19 mouse cellular contexts compared by ENCODE assay signal in the genomic region with DNA sequence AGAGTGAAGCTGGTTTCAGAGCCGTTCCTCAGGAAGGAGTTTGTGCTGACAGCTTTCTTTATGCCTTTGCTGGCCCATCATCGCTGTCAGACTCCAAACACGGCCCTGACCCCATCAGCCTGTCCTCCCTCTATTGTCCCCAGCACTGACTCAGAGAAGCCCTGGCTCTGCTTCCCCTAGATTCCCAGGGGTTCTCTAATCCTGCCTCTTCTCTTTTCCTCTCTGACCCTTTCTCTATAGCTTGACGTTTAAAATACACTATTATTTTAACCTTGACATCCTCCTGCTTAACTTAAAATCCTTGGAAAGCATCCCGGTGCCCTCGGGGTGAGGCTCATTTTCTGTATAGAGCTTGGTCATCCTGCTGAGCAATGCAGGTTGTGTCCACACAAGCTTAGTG. TPM values are rescaled to one million over a fixed set of nuclear protein-coding genes. Genes with fewer than 3 reads are reported as not detected.
"Had no signal": no experiment of that assay in that cellular context is flagged by ENCODE, and none has a peak within 500 bp of the region (broad histone marks: within the 10 kb centered on the region; RNA-seq: fewer than 3 reads in every experiment).

No protein-coding gene starts in this region.

- H3K9me3 ChIP-seq: midbrain, embryonic 12.5 days; neural tube, embryonic 13.5 days; neural tube, embryonic 15.5 days had no signal

- ATAC-seq: midbrain, embryonic 16.5 days had no signal

- H3K9ac ChIP-seq: lung, embryonic 14.5 days; midbrain, embryonic 12.5 days; neural tube, embryonic 13.5 days; neural tube, embryonic 15.5 days had no signal

- H3K4me1 ChIP-seq: neural tube, embryonic 15.5 days had no signal

- H3K27me3 ChIP-seq: midbrain, embryonic 12.5 days; neural tube, embryonic 15.5 days had no signal

- DNase-seq: lung, adult 18-20 months; lung, embryonic 14.5 days; lung, postnatal 10 days; lung, postnatal 4 days; retina, postnatal 1 day; right cerebral cortex, adult 18-20 months; right cerebral cortex, postnatal 25 days; right cerebral cortex, postnatal 4 days; spleen, adult 18-20 months; thymus, adult 18-20 months; thymus, postnatal 14 days; thymus, postnatal 36 days had no signal

- H3K36me3 ChIP-seq: midbrain, embryonic 12.5 days; neural tube, embryonic 13.5 days; neural tube, embryonic 15.5 days had no signal

- H3K4me2 ChIP-seq: lung, embryonic 14.5 days; midbrain, embryonic 12.5 days; neural tube, embryonic 13.5 days; neural tube, embryonic 15.5 days had no signal

- H3K4me3 ChIP-seq: midbrain, embryonic 12.5 days; myocyte; neural tube, embryonic 13.5 days; neural tube, embryonic 15.5 days had no signal

- H3K27ac ChIP-seq: midbrain, embryonic 12.5 days; neural tube, embryonic 13.5 days; neural tube, embryonic 15.5 days had no signal

RNA-seq across cellular contexts. Expression of a gene that starts 45.1 kb away (rescaled TPM):
- total RNA-seq: megakaryocyte, adult 5-6 weeks; megakaryocyte-erythroid progenitor cell, adult 5-6 weeks had no signal
- polyA plus RNA-seq: myocyte had no signal
